16 mouse cellular contexts compared by ENCODE assay signal in genomic region chr6:18569221-18569620, GRCm38 (mm10).
"Had no signal": no experiment of that assay in that cellular context is flagged by ENCODE, and none has a peak within 500 bp of the region (broad histone marks: within the 10 kb centered on the region; RNA-seq: fewer than 3 reads in every experiment).

No protein-coding gene starts in this region.

- DNase-seq: cerebellum, adult 9-10 months; cerebellum, adult 9-11 months; cerebellum, postnatal 10 days; cerebellum, postnatal 14 days; cerebellum, postnatal 25 days; cerebellum, postnatal 36 days; embryo, embryonic 11 days; forebrain, postnatal 0 days; gastrocnemius, adult 2 months; gastrocnemius, postnatal 10 days; gastrocnemius, postnatal 14 days; gastrocnemius, postnatal 25 days; gastrocnemius, postnatal 36 days; heart, adult 11 months; heart, adult 18-20 months; heart, adult 2 months had no signal
